Mouse (Mus musculus) C3H10T1/2 (cell line): Measurements from ENCODE around the gene Usp26. TPM values are rescaled to one million over a fixed set of nuclear protein-coding genes. Genes with fewer than 3 reads are reported as not detected.

Source experiments
- polyA plus RNA-seq, 2 experiments: library from polyadenylated mRNA; unstranded; fragments of >200 nt; fragmentation: generic; extraction: Trizol; gene quantifications; one replicate each; pipeline ENCODE4 v1.2.1; 2012; ENCODE audit warnings: missing spikeins in 2 of 2

Usp26 gene
- polyA plus RNA-seq = not detected

DNA sequence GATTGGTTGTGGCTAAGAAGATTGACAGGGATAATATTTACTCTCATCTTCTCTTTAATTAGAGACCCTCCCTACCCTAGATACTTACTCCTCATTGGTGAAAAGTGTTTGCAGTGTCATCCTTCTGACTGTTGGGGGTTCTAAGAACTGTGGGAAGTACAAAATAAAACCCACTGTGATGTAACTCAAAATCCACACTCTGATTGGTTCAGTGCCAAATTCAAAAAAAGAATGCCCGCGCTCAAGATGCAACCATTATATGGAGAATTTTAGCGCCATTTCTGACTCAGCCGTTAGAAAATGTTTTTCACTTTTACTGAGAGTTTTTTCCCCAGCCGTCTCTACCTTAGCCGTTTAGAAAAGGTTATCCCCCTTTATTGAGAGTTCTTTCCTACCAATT is at the start of gene Usp26:
Gene Usp26 (minus strand): TSS at position 101 of the 400 bp plus-strand sequence.

Other genes with a start within 250 kb of the Usp26 start
- gene Hs6st2, start 119.4 kb downstream of the Usp26 start, polyA plus RNA-seq = under 1 TPM in 1 of 2 experiments, not detected in 1; 0.04 TPM
- not detected for gene 1700080O16Rik, start 171.5 kb upstream of the Usp26 start, polyA plus RNA-seq